Mouse (Mus musculus) kidney, postnatal 25 days (tissue): Measurements from ENCODE around the gene Gdpd1.
"Not testable (repeated sequence)": the region's sequence is repeated elsewhere in the genome, so short reads cannot be mapped to it uniquely, and the experiment has no call there.

Experiments
- DNase-seq, 2 experiments: peaks; one replicate each; pipeline ENCODE4 v3.0.0; 2021; ENCODE audit warnings: mixed read lengths in 2 of 2

Gene Gdpd1

GRCm38 (mm10) chr11:87025351-87025750 lies 48.5 kb downstream of the Gdpd1 start:
- peak in 1 of 2 experiments; percentile 36 for DNase-seq

GRCm38 (mm10) chr11:87023240-87023639 lies 50.6 kb downstream of the Gdpd1 start:
- DNase-seq: not testable (repeated sequence)

- no peak for DNase-seq
These were observed 51.1 kb downstream of the Gdpd1 start for GRCm38 (mm10) chr11:87022765-87023164.

- no peak for DNase-seq
These were observed 52.3 kb downstream of the Gdpd1 start for GRCm38 (mm10) chr11:87021551-87021950.

- no peak for DNase-seq
These were observed 53.4 kb downstream of the Gdpd1 start for GRCm38 (mm10) chr11:87020449-87020848.

GRCm38 (mm10) chr11:87019431-87019830 lies 54.4 kb downstream of the Gdpd1 start:
- no peak for DNase-seq

- DNase-seq: no peak
These were observed 55.8 kb downstream of the Gdpd1 start for GRCm38 (mm10) chr11:87018081-87018480.

GRCm38 (mm10) chr11:87015691-87016090 lies 58.2 kb downstream of the Gdpd1 start:
- no peak for DNase-seq

- DNase-seq: peak in 1 of 2 experiments; percentile 71
These were observed 63.4 kb downstream of the Gdpd1 start for GRCm38 (mm10) chr11:87010476-87010875.

- no peak for DNase-seq
These were observed 66.5 kb downstream of the Gdpd1 start for GRCm38 (mm10) chr11:87007371-87007770.

GRCm38 (mm10) chr11:87004960-87005755 lies 68.7 kb downstream of the Gdpd1 start:
- DNase-seq: peak in 1 of 2 experiments; percentile 13

- no peak for DNase-seq
These were observed 71.6 kb downstream of the Gdpd1 start for GRCm38 (mm10) chr11:87002078-87002829.

- no peak for DNase-seq
These were observed 72.6 kb downstream of the Gdpd1 start for GRCm38 (mm10) chr11:87001217-87001616.

- DNase-seq: no peak
These were observed 77.6 kb downstream of the Gdpd1 start for GRCm38 (mm10) chr11:86996266-86996665.

GRCm38 (mm10) chr11:86995625-86996221 lies 78.1 kb downstream of the Gdpd1 start:
- peak; percentile 61 to 71 for DNase-seq

GRCm38 (mm10) chr11:86994791-86995624 lies 78.9 kb downstream of the Gdpd1 start:
- no peak for DNase-seq

- DNase-seq: peak; percentile 32 to 58
These were observed 79.5 kb downstream of the Gdpd1 start for GRCm38 (mm10) chr11:86994330-86994729.

GRCm38 (mm10) chr11:86993041-86994037 lies 80.5 kb downstream of the Gdpd1 start, which contains the start of gene Ypel2:
Gene Ypel2 (minus strand): TSS chr11:86993707.
- peak; percentile 97 to 99 for DNase-seq

- DNase-seq: no peak
These were observed 81.3 kb downstream of the Gdpd1 start for GRCm38 (mm10) chr11:86992461-86992988.

GRCm38 (mm10) chr11:86991241-86991640 lies 82.6 kb downstream of the Gdpd1 start:
- DNase-seq: no peak

- DNase-seq: no peak
These were observed 83.6 kb downstream of the Gdpd1 start for GRCm38 (mm10) chr11:86990309-86990708.
